Mouse (Mus musculus) liver, embryonic 12.5 days (tissue): ENCODE measurements around the gene Inhbc. TPM values are rescaled to one million over a fixed set of nuclear protein-coding genes. Genes with fewer than 3 reads are reported as not detected.
"Not testable (repeated sequence)": the region's sequence is repeated elsewhere in the genome, so short reads cannot be mapped to it uniquely, and the experiment has no call there.

ENCODE experiments used
- ATAC-seq: fragments of 200-750 bp; cut with Nextera tagmentation; 2 replicates; pipeline ENCODE4 v1.8.0; 2017; ENCODE audit warnings: moderate number of reproducible peaks, mild to moderate bottlenecking, moderate library complexity
- H3K27ac ChIP-seq: fragments of 300-500 bp; sonication (generic); 2 replicates; pipeline ENCODE4 v1.5.1; 2016; ENCODE audit warnings: mild to moderate bottlenecking
- H3K27me3 ChIP-seq: fragments of 300-500 bp; sonication (generic); replicated peaks from 2 replicates; pipeline ENCODE4 v1.6.1; 2016; ENCODE audit warnings: mild to moderate bottlenecking, moderate library complexity
- H3K36me3 ChIP-seq: fragments of 300-500 bp; sonication (generic); 2 replicates; pipeline ENCODE4 v1.6.1; 2016; ENCODE audit warnings: mild to moderate bottlenecking, moderate library complexity
- H3K4me1 ChIP-seq: fragments of 300-500 bp; sonication (generic); 2 replicates; pipeline ENCODE4 v1.6.1; 2016
- H3K4me2 ChIP-seq: fragments of 300-500 bp; sonication (generic); 2 replicates; pipeline ENCODE4 v1.6.1; 2016; ENCODE audit warnings: mild to moderate bottlenecking, moderate library complexity
- H3K4me3 ChIP-seq: fragments of 300-500 bp; sonication (generic); 2 replicates; pipeline ENCODE4 v1.5.1; 2016; ENCODE audit warnings: mild to moderate bottlenecking, moderate library complexity
- H3K9ac ChIP-seq: fragments of 300-500 bp; sonication (generic); 2 replicates; pipeline ENCODE4 v1.6.1; 2016; ENCODE audit warnings: mild to moderate bottlenecking, moderate library complexity
- H3K9me3 ChIP-seq: fragments of 300-500 bp; sonication (generic); replicated peaks from 2 replicates; pipeline ENCODE4 v1.6.1; 2016; ENCODE audit warnings: mild to moderate bottlenecking, moderate library complexity
- WGBS: fragments of 180-500 bp; shearing (Covaris S2); methylation state at CpG from one replicate; pipeline ENCODE4 v1.1.7; 2016; ENCODE audit not compliant: insufficient replicate concordance; 5-methylcytosine and 5-hydroxymethylcytosine counted together
- polyA plus RNA-seq: library from polyadenylated mRNA; unstranded; fragments of >200 nt; fragmentation: Nextera tagmentation; extraction: Ambion mirVana; gene quantifications from 2 replicates; pipeline ENCODE4 v1.2.1, GENCODE M21; 2016

Inhbc gene
- polyA plus RNA-seq, 1 experiment from 2014 or later, result 1.5 TPM

GRCm38 (mm10) chr10:127310523-127311475 is 59.4 kb downstream of the Inhbc start:
- Histone ChIP-seq H3K9me3 (no peaks in the 10 kb centered on the region), H3K4me1 (peaks cover 24% of the 10 kb centered on the region), H3K27ac (peak overlapping the region; percentile 92), H3K4me2 (peak overlapping the region; percentile 90), H3K9ac (peak overlapping the region; percentile 95), H3K36me3 (peaks cover 45% of the 10 kb centered on the region), H3K4me3 (peak overlapping the region; percentile 82), H3K27me3 (no peaks in the 10 kb centered on the region)
- WGBS, result 18% methylated on average over 23 of the region's 23 CpGs
- ATAC-seq, result peak; percentile 53

DNA sequence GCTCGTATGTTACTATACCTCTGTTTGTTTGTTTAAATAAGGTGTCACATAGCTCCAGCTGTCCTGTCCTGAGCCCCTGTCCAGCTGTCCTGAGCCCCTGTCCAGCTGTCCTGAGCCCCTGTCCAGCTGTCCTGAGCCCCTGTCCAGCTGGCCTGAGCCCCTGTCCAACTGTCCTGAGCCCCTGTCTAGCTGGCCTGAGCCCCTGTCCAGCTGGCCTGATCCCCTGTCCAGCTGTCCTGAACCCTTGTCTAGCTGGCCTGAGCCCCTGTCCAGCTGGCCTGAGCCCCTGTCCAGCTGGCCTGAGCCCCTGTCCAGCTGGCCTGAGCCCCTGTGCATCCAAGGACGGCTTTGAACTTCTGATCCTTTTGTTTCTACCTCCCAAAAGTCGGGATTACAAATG is 61.1 kb downstream of the Inhbc start:
- H3K4me3 ChIP-seq, H3K9me3 ChIP-seq, H3K27me3 ChIP-seq, ATAC-seq, H3K27ac ChIP-seq, H3K9ac ChIP-seq: not testable (repeated sequence)
- Histone ChIP-seq H3K4me2 (peak overlapping the region; percentile 5; the same call in 1 of the 2 replicates), H3K36me3 (peaks cover 62% of the 10 kb centered on the region), H3K4me1 (peaks cover 27% of the 10 kb centered on the region)
- WGBS, result 85% methylated on average over 3 of the region's 3 CpGs

Other genes starting within 250 kb of the Inhbc start
- gene Os9, start 249.3 kb downstream of the Inhbc start, polyA plus RNA-seq, result 49.5 and 51.4 TPM in 2 replicates
- 12.6 TPM in 2 replicates for gene B4galnt1, start 205.2 kb downstream of the Inhbc start, polyA plus RNA-seq
- gene Slc26a10, start 189.8 kb downstream of the Inhbc start, polyA plus RNA-seq, result 3.0 and 3.6 TPM in 2 replicates
- gene Arhgef25, start 180.3 kb downstream of the Inhbc start, polyA plus RNA-seq, result 14.3 and 17.4 TPM in 2 replicates
- 33.2 and 36.9 TPM in 2 replicates for gene Dtx3, start 174.7 kb downstream of the Inhbc start, polyA plus RNA-seq
- 44.7 and 50.0 TPM in 2 replicates for gene Pip4k2c, start 158.8 kb downstream of the Inhbc start, polyA plus RNA-seq
- 0.08 and 0.12 TPM in 2 replicates for gene Kif5a, start 107.1 kb downstream of the Inhbc start, polyA plus RNA-seq
- gene Dctn2, start 104.1 kb downstream of the Inhbc start, polyA plus RNA-seq, result 95.5 and 96.1 TPM in 2 replicates
- 8.5 and 9.8 TPM in 2 replicates for gene Mbd6, start 81.4 kb downstream of the Inhbc start, polyA plus RNA-seq
- 192 and 193 TPM in 2 replicates for gene Mars, start 58.6 kb downstream of the Inhbc start, polyA plus RNA-seq
- 15.9 and 16.9 TPM in 2 replicates for gene Arhgap9, start 48.5 kb downstream of the Inhbc start, polyA plus RNA-seq
- gene Gli1, start 28.5 kb downstream of the Inhbc start, polyA plus RNA-seq, result 0.94 and 1.1 TPM in 2 replicates
- gene Inhbe, start 16.0 kb downstream of the Inhbc start, polyA plus RNA-seq, result 0.10 and 0.16 TPM in 2 replicates
- 16.7 and 19.0 TPM in 2 replicates for gene R3hdm2, start 9.9 kb upstream of the Inhbc start, polyA plus RNA-seq
- 0.24 and 0.45 TPM in 2 replicates for gene Stac3, start 131.3 kb upstream of the Inhbc start, polyA plus RNA-seq
- 12.9 and 14.8 TPM in 2 replicates for gene Ndufa4l2, start 144.5 kb upstream of the Inhbc start, polyA plus RNA-seq
- gene Shmt2, start 152.0 kb upstream of the Inhbc start, polyA plus RNA-seq, result 181 and 185 TPM in 2 replicates
- 0.10 and 0.23 TPM in 2 replicates for gene Nxph4, start 164.1 kb upstream of the Inhbc start, polyA plus RNA-seq